Mouse (Mus musculus) forebrain, embryonic 16.5 days (tissue): ENCODE data around the gene Itgb6. TPM values are rescaled to one million over a fixed set of nuclear protein-coding genes. Genes with fewer than 3 reads are reported as not detected.

Experiments used
- ATAC-seq: fragments of 200-750 bp; cut with Nextera tagmentation; 2 replicates; pipeline ENCODE4 v1.8.0; 2017; ENCODE audit warnings: mild to moderate bottlenecking, moderate library complexity
- H3K27ac ChIP-seq: fragments of 300-500 bp; sonication (generic); 2 replicates; pipeline ENCODE4 v1.5.1; 2014; ENCODE audit warnings: low read length, control low read depth
- H3K27me3 ChIP-seq: fragments of 300-500 bp; sonication (generic); replicated peaks from 2 replicates; pipeline ENCODE4 v1.6.1; 2014; ENCODE audit warnings: low read length; ENCODE audit not compliant: control insufficient read depth, insufficient read depth
- H3K36me3 ChIP-seq: fragments of 300-500 bp; sonication (generic); 2 replicates; pipeline ENCODE4 v1.6.1; 2014; ENCODE audit not compliant: control insufficient read depth, insufficient read depth
- H3K4me1 ChIP-seq: fragments of 300-500 bp; sonication (generic); replicated peaks from 2 replicates; pipeline ENCODE4 v1.6.1; 2014; ENCODE audit warnings: low read length; ENCODE audit not compliant: control insufficient read depth, insufficient read depth
- H3K4me2 ChIP-seq: fragments of 300-500 bp; sonication (generic); 2 replicates; pipeline ENCODE4 v1.6.1; 2014; ENCODE audit warnings: mild to moderate bottlenecking, low read length, control low read depth
- H3K4me3 ChIP-seq: fragments of 300-500 bp; sonication (generic); replicated peaks from 2 replicates; pipeline ENCODE4 v1.5.1; 2014; ENCODE audit warnings: mild to moderate bottlenecking, low read length, control low read depth
- H3K9ac ChIP-seq: fragments of 300-500 bp; sonication (generic); replicated peaks from 2 replicates; pipeline ENCODE4 v1.6.1; 2014; ENCODE audit warnings: low read depth, low read length, control low read depth
- H3K9me3 ChIP-seq: fragments of 300-500 bp; sonication (generic); 2 replicates; pipeline ENCODE4 v1.6.1; 2016; ENCODE audit warnings: low read length; ENCODE audit not compliant: control insufficient read depth
- WGBS: fragments of 180-500 bp; shearing (Covaris S2); extraction: QIAGEN DNeasy Blood & Tissue Kit; methylation state at CpG from one replicate; pipeline ENCODE4 v1.1.7; 2014; 5-methylcytosine and 5-hydroxymethylcytosine counted together
- polyA plus RNA-seq: library from polyadenylated mRNA; unstranded; fragments of >200 nt; fragmentation: Nextera tagmentation; extraction: Ambion mirVana; gene quantifications from 2 replicates; pipeline ENCODE4 v1.2.1, GENCODE M21; 2015

The Itgb6 gene
- not detected in 2 replicates for polyA plus RNA-seq

GRCm38 (mm10) chr2:60722514-60722913, at the start of gene Itgb6:
Gene Itgb6, minus strand, starts transcription at chr2:60722643.
- peak within 1 kb of the TSS; percentile 15 for H3K4me2 ChIP-seq
- H3K27ac ChIP-seq = no peak within 1 kb of the TSS
- no peak within 1 kb of the TSS for H3K4me3 ChIP-seq
- no peaks in the 10 kb centered on the region for H3K36me3 ChIP-seq
- H3K9ac ChIP-seq = no peak within 1 kb of the TSS
- no peaks in the 10 kb centered on the region for H3K9me3 ChIP-seq
- H3K27me3 ChIP-seq = peaks cover 7% of the 10 kb centered on the region
- ATAC-seq = peak; percentile 96
- 19% methylated on average over 14 of the region's 14 CpGs for WGBS
- peaks cover 8% of the 10 kb centered on the region for H3K4me1 ChIP-seq

GRCm38 (mm10) chr2:60766420-60766819, 44.0 kb upstream of the Itgb6 start:
- H3K36me3 ChIP-seq = no peaks in the 10 kb centered on the region
- no peak for ATAC-seq
- H3K27me3 ChIP-seq = no peaks in the 10 kb centered on the region
- no peak overlapping the region for H3K9ac ChIP-seq
- WGBS = 68% methylated on average over 8 of the region's 8 CpGs
- H3K4me2 ChIP-seq = no peak overlapping the region
- no peak overlapping the region for H3K27ac ChIP-seq
- no peaks in the 10 kb centered on the region for H3K4me1 ChIP-seq
- H3K9me3 ChIP-seq = peaks cover 3% of the 10 kb centered on the region; the same call in 1 of the 2 replicates
- no peak overlapping the region for H3K4me3 ChIP-seq

- Histone ChIP-seq H3K9me3 (no peaks in the 10 kb centered on the region), H3K4me3 (no peak overlapping the region), H3K4me2 (no peak overlapping the region), H3K4me1 (no peaks in the 10 kb centered on the region), H3K27me3 (no peaks in the 10 kb centered on the region), H3K9ac (no peak overlapping the region), H3K36me3 (no peaks in the 10 kb centered on the region), H3K27ac (no peak overlapping the region)
- no peak for ATAC-seq
- WGBS = 77% methylated on average over 9 of the region's 9 CpGs
These were observed 33.8 kb upstream of the Itgb6 start for GRCm38 (mm10) chr2:60756218-60756617.

GRCm38 (mm10) chr2:60755101-60755500, 32.7 kb upstream of the Itgb6 start:
- no peak overlapping the region for H3K9ac ChIP-seq
- ATAC-seq = no peak
- no peaks in the 10 kb centered on the region for H3K9me3 ChIP-seq
- no peaks in the 10 kb centered on the region for H3K27me3 ChIP-seq
- H3K4me2 ChIP-seq = no peak overlapping the region
- H3K36me3 ChIP-seq = no peaks in the 10 kb centered on the region
- no peak overlapping the region for H3K4me3 ChIP-seq
- no peak overlapping the region for H3K27ac ChIP-seq
- 94% methylated on average over 7 of the region's 7 CpGs for WGBS
- no peaks in the 10 kb centered on the region for H3K4me1 ChIP-seq

GRCm38 (mm10) chr2:60751274-60751673, 28.8 kb upstream of the Itgb6 start:
- Histone ChIP-seq H3K4me1 (no peaks in the 10 kb centered on the region), H3K9ac (no peak overlapping the region), H3K9me3 (no peaks in the 10 kb centered on the region), H3K4me2 (no peak overlapping the region), H3K27ac (no peak overlapping the region), H3K4me3 (no peak overlapping the region), H3K27me3 (no peaks in the 10 kb centered on the region), H3K36me3 (no peaks in the 10 kb centered on the region)
- ATAC-seq = no peak
- 92% methylated on average over 9 of the region's 9 CpGs for WGBS

- Histone ChIP-seq H3K27me3 (no peaks in the 10 kb centered on the region), H3K4me2 (no peak overlapping the region), H3K4me1 (no peaks in the 10 kb centered on the region), H3K27ac (no peak overlapping the region), H3K9me3 (no peaks in the 10 kb centered on the region), H3K9ac (no peak overlapping the region), H3K36me3 (no peaks in the 10 kb centered on the region), H3K4me3 (no peak overlapping the region)
- no peak for ATAC-seq
- WGBS = 92% methylated on average over 3 of the region's 3 CpGs
These were observed 28.1 kb upstream of the Itgb6 start for GRCm38 (mm10) chr2:60750591-60750990.

GRCm38 (mm10) chr2:60748585-60748984, 26.1 kb upstream of the Itgb6 start:
- no peak overlapping the region for H3K9ac ChIP-seq
- H3K9me3 ChIP-seq = no peaks in the 10 kb centered on the region
- no peak overlapping the region for H3K27ac ChIP-seq
- no peak overlapping the region for H3K4me2 ChIP-seq
- no peak for ATAC-seq
- H3K4me1 ChIP-seq = no peaks in the 10 kb centered on the region
- no peaks in the 10 kb centered on the region for H3K27me3 ChIP-seq
- no peak overlapping the region for H3K4me3 ChIP-seq
- WGBS = 93% methylated on average over 1 of the region's 1 CpGs
- H3K36me3 ChIP-seq = no peaks in the 10 kb centered on the region

- H3K4me3 ChIP-seq = no peak overlapping the region
- no peaks in the 10 kb centered on the region for H3K36me3 ChIP-seq
- no peaks in the 10 kb centered on the region for H3K9me3 ChIP-seq
- no peak for ATAC-seq
- H3K9ac ChIP-seq = no peak overlapping the region
- no peak overlapping the region for H3K27ac ChIP-seq
- no peak overlapping the region for H3K4me2 ChIP-seq
- 82% methylated on average over 3 of the region's 3 CpGs for WGBS
- H3K4me1 ChIP-seq = no peaks in the 10 kb centered on the region
- no peaks in the 10 kb centered on the region for H3K27me3 ChIP-seq
These were observed 25.1 kb upstream of the Itgb6 start for GRCm38 (mm10) chr2:60747590-60747989.

- no peaks in the 10 kb centered on the region for H3K4me1 ChIP-seq
- H3K4me2 ChIP-seq = no peak overlapping the region
- no peaks in the 10 kb centered on the region for H3K9me3 ChIP-seq
- H3K9ac ChIP-seq = no peak overlapping the region
- no peak overlapping the region for H3K4me3 ChIP-seq
- ATAC-seq = no peak
- H3K27me3 ChIP-seq = no peaks in the 10 kb centered on the region
- H3K36me3 ChIP-seq = no peaks in the 10 kb centered on the region
- 71% methylated on average over 3 of the region's 3 CpGs for WGBS
- H3K27ac ChIP-seq = no peak overlapping the region
These were observed 22.2 kb upstream of the Itgb6 start for GRCm38 (mm10) chr2:60744674-60745073.
